Mouse (Mus musculus) forebrain, postnatal 0 days (tissue): ENCODE measurements around the gene Alox12b. TPM values are rescaled to one million over a fixed set of nuclear protein-coding genes. Genes with fewer than 3 reads are reported as not detected.
A peak's percentile ranks its signal among the peaks of the same experiment; 100 is the strongest.

ENCODE experiments used
- ATAC-seq: fragments of 200-750 bp; cut with Nextera tagmentation; 2 replicates; pipeline ENCODE4 v1.8.0; 2017; ENCODE audit warnings: mild to moderate bottlenecking, moderate library complexity
- DNase-seq: peaks from one replicate; pipeline ENCODE4 v3.0.0-alpha.2; 2015
- H3K27ac ChIP-seq: fragments of 300-500 bp; sonication (generic); 2 replicates; pipeline ENCODE4 v1.5.1; 2014; ENCODE audit warnings: low read depth, mild to moderate bottlenecking, antibody characterized with exemption, low read length, moderate library complexity, mixed read lengths
- H3K27me3 ChIP-seq: fragments of 300-500 bp; sonication (generic); 2 replicates; pipeline ENCODE4 v1.6.1; 2014; ENCODE audit warnings: mild to moderate bottlenecking, low read length, mixed read lengths; ENCODE audit not compliant: insufficient read depth
- H3K36me3 ChIP-seq: fragments of 300-500 bp; sonication (generic); 2 replicates; pipeline ENCODE4 v1.6.1; 2014; ENCODE audit warnings: mild to moderate bottlenecking, moderate library complexity; ENCODE audit not compliant: insufficient read depth
- H3K4me1 ChIP-seq: fragments of 300-500 bp; sonication (generic); 2 replicates; pipeline ENCODE4 v1.6.1; 2014; ENCODE audit warnings: antibody characterized with exemption; ENCODE audit not compliant: insufficient read depth
- H3K4me2 ChIP-seq: fragments of 300-500 bp; sonication (generic); 2 replicates; pipeline ENCODE4 v1.6.1; 2014; ENCODE audit warnings: low read depth, mild to moderate bottlenecking, moderate library complexity
- H3K4me3 ChIP-seq: fragments of 300-500 bp; sonication (generic); 2 replicates; pipeline ENCODE4 v1.5.1; 2014; ENCODE audit warnings: low read depth, low read length, mixed read lengths
- H3K9ac ChIP-seq: fragments of 300-500 bp; sonication (generic); 2 replicates; pipeline ENCODE4 v1.6.1; 2014; ENCODE audit warnings: mild to moderate bottlenecking
- H3K9me3 ChIP-seq: fragments of 300-500 bp; sonication (generic); 2 replicates; pipeline ENCODE4 v1.6.1; 2016; ENCODE audit warnings: low read length
- CTCF ChIP-seq: sonication (generic); IDR thresholded peaks from 2 replicates; pipeline ENCODE4 v1.5.1; 2016; ENCODE audit warnings: antibody characterized with exemption, control low read depth, low read depth
- WGBS: fragments of 180-500 bp; shearing (Covaris S2); extraction: QIAGEN DNeasy Blood & Tissue Kit; methylation state at CpG from one replicate; pipeline ENCODE4 v1.1.7; 2014; 5-methylcytosine and 5-hydroxymethylcytosine counted together
- polyA plus RNA-seq: library from polyadenylated mRNA; unstranded; fragments of >200 nt; fragmentation: Nextera tagmentation; extraction: Ambion mirVana; gene quantifications from 2 replicates; pipeline ENCODE4 v1.2.1, GENCODE M21; 2015
- total RNA-seq: library from RNA; depleted of rRNA; stranded (reverse); fragments of >200 nt; gene quantifications from 2 replicates; pipeline ENCODE4 v1.2.3, GENCODE M21; 2014

The Alox12b gene
- total and polyA plus RNA-seq, 2 experiments from 2014 or later: 0.19 to 0.46 TPM

DNA sequence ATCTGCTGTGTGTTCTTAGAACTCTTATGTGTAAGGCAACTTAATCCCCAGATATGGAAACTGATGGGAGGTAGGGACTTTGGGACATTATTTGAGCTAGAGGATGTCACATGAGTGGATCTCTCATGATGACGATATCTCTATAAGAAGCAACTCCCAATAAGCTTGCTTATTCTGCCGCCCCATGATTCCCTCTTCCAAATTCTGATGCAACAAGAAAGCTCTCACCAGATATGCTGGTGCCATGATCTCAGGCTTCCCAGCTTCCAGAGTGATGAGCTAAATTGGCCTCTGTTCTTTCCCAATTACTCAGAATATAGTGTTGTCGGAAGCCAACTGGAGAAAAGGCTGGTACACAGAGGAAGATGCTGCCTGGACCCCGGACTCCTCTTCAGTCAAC is 44.9 kb upstream of the Alox12b start:
- TF ChIP-seq CTCF: no peak
- peak; percentile 11 for DNase-seq
- Histone ChIP-seq H3K4me2 (peak overlapping the region; percentile 17), H3K4me1 (no peaks in the 10 kb centered on the region), H3K27ac (no peak overlapping the region), H3K27me3 (no peaks in the 10 kb centered on the region; the same call in 1 of the 2 replicates), H3K4me3 (no peak overlapping the region; the same call in 1 of the 2 replicates), H3K9ac (no peak overlapping the region), H3K36me3 (peaks cover 27% of the 10 kb centered on the region), H3K9me3 (no peaks in the 10 kb centered on the region)
- ATAC-seq: no peak
- WGBS: 71% methylated on average over 4 of the region's 4 CpGs

DNA sequence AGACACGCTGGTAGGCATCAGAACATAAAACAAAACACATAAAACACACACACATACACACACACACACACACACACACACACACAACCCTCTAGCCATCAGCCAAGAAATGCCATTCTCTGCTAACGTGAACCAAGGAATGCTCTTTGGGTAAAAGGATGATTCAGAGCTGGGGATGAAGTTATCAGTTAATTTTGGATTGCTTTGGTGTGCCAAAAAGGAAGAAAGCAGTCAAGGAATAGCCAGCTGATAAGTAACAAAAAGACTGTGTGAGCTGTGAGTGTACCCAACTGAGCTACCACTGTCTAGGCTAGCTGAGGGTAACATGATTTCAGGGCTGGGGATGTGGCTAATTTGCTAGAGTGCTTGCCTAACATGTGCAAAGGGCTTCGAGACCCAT is 42.8 kb upstream of the Alox12b start:
- 73% methylated on average over 3 of the region's 3 CpGs for WGBS
- Histone ChIP-seq H3K4me2 (no peak overlapping the region), H3K9me3 (no peaks in the 10 kb centered on the region), H3K4me3 (no peak overlapping the region), H3K36me3 (peaks cover 7% of the 10 kb centered on the region), H3K27ac (no peak overlapping the region), H3K27me3 (no peaks in the 10 kb centered on the region; the same call in 1 of the 2 replicates), H3K9ac (no peak overlapping the region), H3K4me1 (0 out of 2 replicates have a peak, but pooled peaks cover 2% of the 10 kb centered on the region)
- no peak for DNase-seq
- TF ChIP-seq CTCF: no peak
- ATAC-seq: no peak

DNA sequence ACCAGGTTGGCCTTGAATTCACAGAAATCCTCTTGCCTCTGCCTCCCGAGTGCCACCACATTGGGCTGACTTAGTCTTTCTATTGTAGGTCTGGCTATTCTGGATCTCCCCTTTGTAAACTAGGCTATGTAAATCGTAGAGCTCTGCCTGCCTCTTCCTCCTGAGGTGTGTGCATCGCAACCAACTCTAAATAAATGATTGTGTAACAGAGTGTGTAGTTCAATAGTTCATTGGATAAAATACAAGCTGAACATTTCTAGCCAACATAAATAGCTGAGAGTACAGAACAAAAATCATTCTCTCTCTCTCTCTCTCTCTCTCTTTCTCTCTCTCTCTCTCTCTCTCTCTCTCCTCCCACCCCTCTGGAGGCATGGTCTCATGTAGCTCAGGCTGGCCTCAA is 42.2 kb upstream of the Alox12b start:
- WGBS: 84% methylated on average over 3 of the region's 3 CpGs
- no peak for TF ChIP-seq CTCF
- Histone ChIP-seq H3K27me3 (no peaks in the 10 kb centered on the region; the same call in 1 of the 2 replicates), H3K4me3 (no peak overlapping the region), H3K27ac (no peak overlapping the region), H3K36me3 (peaks cover under 1% of the 10 kb centered on the region; the same call in 1 of the 2 replicates), H3K9me3 (no peaks in the 10 kb centered on the region), H3K4me2 (no peak overlapping the region), H3K4me1 (0 out of 2 replicates have a peak, but pooled peaks cover 5% of the 10 kb centered on the region), H3K9ac (no peak overlapping the region)
- ATAC-seq (no peak), DNase-seq (no peak)

DNA sequence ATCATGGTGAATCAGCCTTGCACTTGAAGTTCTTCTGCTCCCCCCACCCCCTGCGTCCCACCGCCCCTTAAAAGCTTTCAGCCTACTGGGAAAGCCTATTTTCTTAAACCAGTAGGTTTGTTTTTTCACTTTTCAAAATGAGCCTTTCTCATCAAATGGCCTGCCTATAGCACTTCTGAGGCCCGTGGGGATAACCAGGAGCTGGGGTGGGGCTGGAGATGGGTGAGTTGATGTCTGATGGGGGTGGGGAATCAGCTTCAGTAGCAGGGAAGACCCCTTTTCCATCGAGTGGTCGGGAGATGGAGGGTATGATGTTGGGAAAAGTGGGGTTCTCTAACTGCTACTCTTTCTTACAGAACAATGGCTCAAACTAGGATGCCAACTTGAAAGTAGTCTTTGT is 39.9 kb upstream of the Alox12b start:
- Histone ChIP-seq H3K4me2 (peak overlapping the region; percentile 96), H3K4me3 (peak overlapping the region; percentile 70; the same call in 1 of the 2 replicates), H3K27ac (no peak overlapping the region), H3K36me3 (no peaks in the 10 kb centered on the region), H3K9me3 (no peaks in the 10 kb centered on the region), H3K27me3 (no peaks in the 10 kb centered on the region; the same call in 1 of the 2 replicates), H3K9ac (no peak overlapping the region), H3K4me1 (peaks cover 18% of the 10 kb centered on the region)
- ATAC-seq (no peak), DNase-seq (no peak)
- no peak for TF ChIP-seq CTCF
- 62% methylated on average over 5 of the region's 5 CpGs for WGBS

DNA sequence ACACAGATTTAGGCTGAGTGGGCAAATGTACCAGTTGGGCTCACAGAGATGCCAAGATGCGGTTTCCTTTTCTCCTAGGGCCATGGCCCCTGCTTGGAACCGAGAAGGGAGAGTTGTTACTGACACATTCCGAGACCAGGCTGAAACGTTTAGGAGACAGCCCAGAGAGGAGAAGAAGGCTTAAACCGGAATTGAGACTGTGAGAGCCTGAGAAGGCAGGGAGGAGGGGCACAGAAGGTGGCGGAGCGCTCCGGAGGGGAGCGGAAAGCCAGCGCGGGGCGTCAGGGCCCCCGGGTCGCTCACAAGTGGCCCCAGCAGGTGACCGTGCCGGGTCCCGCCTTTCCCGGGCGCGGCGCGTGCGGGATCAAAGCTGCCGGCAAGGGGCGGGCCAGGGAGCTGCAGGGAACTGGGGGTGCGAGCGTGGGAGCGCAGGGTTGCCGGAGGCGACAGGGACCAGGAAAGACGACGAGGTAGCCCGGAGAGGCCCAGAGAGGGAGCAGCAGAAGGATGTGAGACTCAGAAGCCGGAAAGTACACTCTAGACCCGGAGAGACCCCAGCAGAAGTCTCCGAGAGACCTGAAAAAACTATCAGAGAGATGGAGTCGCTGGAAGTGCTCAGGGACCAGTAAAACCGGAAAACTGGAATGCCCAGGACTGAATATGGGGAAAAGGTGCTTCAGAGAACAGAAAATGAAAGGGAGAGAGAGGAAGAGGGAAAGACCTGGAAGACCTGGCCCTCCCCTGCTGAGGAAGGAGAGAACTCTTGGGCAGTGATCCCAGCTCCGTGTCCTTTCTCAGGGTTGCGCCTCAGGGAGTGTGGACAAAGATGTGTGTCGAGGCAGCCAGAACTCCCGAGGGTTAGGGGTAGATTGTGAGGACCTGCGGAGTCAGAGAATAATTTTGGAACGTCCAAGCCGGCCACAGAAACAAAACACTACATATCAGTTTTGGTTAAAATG is 38.8 kb upstream of the Alox12b start:
- 1% methylated on average over 45 of the region's 45 CpGs for WGBS

DNA sequence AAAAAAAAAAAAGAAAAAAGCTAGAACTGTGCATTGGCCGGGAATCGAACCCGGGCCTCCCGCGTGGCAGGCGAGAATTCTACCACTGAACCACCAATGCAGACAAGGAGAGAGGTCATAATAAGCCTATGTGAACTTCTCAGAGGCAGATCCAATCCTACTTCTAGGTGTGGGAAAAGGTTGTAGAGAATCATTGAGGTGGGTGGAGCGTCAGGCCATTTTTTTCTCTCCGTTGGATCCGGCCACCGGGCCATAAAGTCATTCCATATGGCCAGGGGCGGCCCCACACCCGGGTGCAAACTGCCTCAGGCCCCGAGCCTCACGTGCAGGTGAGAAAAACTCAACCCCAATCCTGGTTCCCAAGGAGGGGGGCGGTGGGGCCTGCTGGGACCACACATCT is 38.0 kb upstream of the Alox12b start:
- ATAC-seq (no peak; the same call in 1 of the 2 replicates), DNase-seq (peak; percentile 95)
- H3K4me2 ChIP-seq: peak overlapping the region; percentile 96
- no peak overlapping the region for H3K27ac ChIP-seq
- under 1% methylated on average over 15 of the region's 15 CpGs for WGBS
- H3K9ac ChIP-seq: peak overlapping the region; percentile 7; the same call in 1 of the 2 replicates
- H3K27me3 ChIP-seq: no peaks in the 10 kb centered on the region
- no peaks in the 10 kb centered on the region for H3K36me3 ChIP-seq
- H3K4me1 ChIP-seq: peaks cover 18% of the 10 kb centered on the region
- peak overlapping the region; percentile 70 for H3K4me3 ChIP-seq
- H3K9me3 ChIP-seq: no peaks in the 10 kb centered on the region
- TF ChIP-seq CTCF: no peak

More for the DNA sequence above, 38.8 kb upstream of the Alox12b start:
- H3K9ac ChIP-seq: peak overlapping the region; percentile 60
- DNase-seq: peak; percentile 46
- H3K27me3 ChIP-seq: no peaks in the 10 kb centered on the region
- H3K4me2 ChIP-seq: peak overlapping the region; percentile 96
- H3K36me3 ChIP-seq: no peaks in the 10 kb centered on the region
- no peaks in the 10 kb centered on the region for H3K9me3 ChIP-seq
- peaks cover 18% of the 10 kb centered on the region for H3K4me1 ChIP-seq
- H3K4me3 ChIP-seq: peak overlapping the region; percentile 70
- peak overlapping the region; percentile 74 for H3K27ac ChIP-seq
- ATAC-seq: peak; percentile 7; the same call in 1 of the 2 replicates
- no peak for TF ChIP-seq CTCF
